Mouse (Mus musculus) ES-CJ7 (cell line): ENCODE data around the gene Hspb9.

Source experiments
- DNase-seq: peaks from one replicate; pipeline ENCODE4 v3.0.0; 2011; ENCODE audit warnings: low read depth, low spot score

The Hspb9 gene

GRCm38 (mm10) chr11:100713735-100714533 lies at the start of gene Hspb9:
Hspb9 (plus strand) TSS chr11:100713850.
- DNase-seq = peak; percentile 89

GRCm38 (mm10) chr11:100671049-100671448 lies 42.6 kb upstream of the Hspb9 start:
- no peak for DNase-seq

GRCm38 (mm10) chr11:100671956-100672355 lies 41.7 kb upstream of the Hspb9 start:
- DNase-seq = no peak

GRCm38 (mm10) chr11:100673169-100673568 lies 40.5 kb upstream of the Hspb9 start:
- peak; percentile 80 for DNase-seq

- DNase-seq = no peak
Measured at GRCm38 (mm10) chr11:100677810-100678209, 35.8 kb upstream of the Hspb9 start.

GRCm38 (mm10) chr11:100681826-100682225 lies 31.8 kb upstream of the Hspb9 start:
- peak; percentile 70 for DNase-seq

GRCm38 (mm10) chr11:100682526-100682925 lies 31.1 kb upstream of the Hspb9 start:
- peak; percentile 76 for DNase-seq

- DNase-seq = no peak
Measured at GRCm38 (mm10) chr11:100684084-100684483, 29.6 kb upstream of the Hspb9 start.

GRCm38 (mm10) chr11:100685371-100685770 lies 28.3 kb upstream of the Hspb9 start:
- DNase-seq = no peak

GRCm38 (mm10) chr11:100687265-100687664 lies 26.4 kb upstream of the Hspb9 start:
- DNase-seq = no peak

- no peak for DNase-seq
Measured at GRCm38 (mm10) chr11:100688443-100688842, 25.2 kb upstream of the Hspb9 start.

GRCm38 (mm10) chr11:100690389-100690788 lies 23.3 kb upstream of the Hspb9 start:
- DNase-seq = no peak

- DNase-seq = no peak
Measured at GRCm38 (mm10) chr11:100692164-100692616, 21.5 kb upstream of the Hspb9 start, which contains the start of gene Zfp385c. Zfp385c (minus strand) TSS chr11:100692455.

GRCm38 (mm10) chr11:100693154-100693553 lies 20.5 kb upstream of the Hspb9 start:
- DNase-seq = no peak

GRCm38 (mm10) chr11:100694926-100695325 lies 18.7 kb upstream of the Hspb9 start:
- peak; percentile 70 for DNase-seq

GRCm38 (mm10) chr11:100697921-100698320 lies 15.7 kb upstream of the Hspb9 start:
- no peak for DNase-seq

- DNase-seq = no peak
Measured at GRCm38 (mm10) chr11:100700710-100701109, 12.9 kb upstream of the Hspb9 start.

- peak; percentile 67 for DNase-seq
Measured at GRCm38 (mm10) chr11:100701301-100701700, 12.3 kb upstream of the Hspb9 start.

- DNase-seq = peak; percentile 87
Measured at GRCm38 (mm10) chr11:100702081-100702851, 11.4 kb upstream of the Hspb9 start.

GRCm38 (mm10) chr11:100702906-100703305 lies 10.7 kb upstream of the Hspb9 start:
- no peak for DNase-seq

GRCm38 (mm10) chr11:100703366-100703765 lies 10.3 kb upstream of the Hspb9 start:
- DNase-seq = no peak

- no peak for DNase-seq
Measured at GRCm38 (mm10) chr11:100703851-100704531, 9.7 kb upstream of the Hspb9 start, which contains the start of gene Dhx58. Dhx58 (minus strand) TSS chr11:100704271.
